Mouse (Mus musculus) limb, embryonic 14.5 days (tissue): ENCODE data around the gene Sema3b. TPM values are rescaled to one million over a fixed set of nuclear protein-coding genes. Genes with fewer than 3 reads are reported as not detected.

Source experiments
- ATAC-seq: fragments of 200-750 bp; cut with Nextera tagmentation; 2 replicates; pipeline ENCODE4 v1.8.0; 2017; ENCODE audit warnings: low read depth, moderate number of reproducible peaks, moderate TSS enrichment; ENCODE audit not compliant: low FRiP score
- DNase-seq: peaks from one replicate; pipeline ENCODE4 v3.0.0-alpha.2; 2015; ENCODE audit warnings: low spot score
- H3K27ac ChIP-seq: fragments of 300-500 bp; sonication (generic); replicated peaks from 2 replicates; pipeline ENCODE4 v1.5.1; 2014; ENCODE audit warnings: low read depth, mild to moderate bottlenecking, low read length, moderate library complexity, mixed read lengths
- H3K27me3 ChIP-seq: fragments of 300-500 bp; sonication (generic); 2 replicates; pipeline ENCODE4 v1.6.1; 2014; ENCODE audit warnings: low read length, mixed read lengths; ENCODE audit not compliant: control insufficient read depth, insufficient read depth
- H3K36me3 ChIP-seq: fragments of 300-500 bp; sonication (generic); 2 replicates; pipeline ENCODE4 v1.6.1; 2014; ENCODE audit warnings: mild to moderate bottlenecking, low read length, moderate library complexity, mixed read lengths; ENCODE audit not compliant: control insufficient read depth, insufficient read depth
- H3K4me1 ChIP-seq: fragments of 300-500 bp; sonication (generic); 2 replicates; pipeline ENCODE4 v1.6.1; 2014; ENCODE audit warnings: antibody characterized with exemption, low read length, mixed read lengths; ENCODE audit not compliant: control insufficient read depth, insufficient read depth
- H3K4me2 ChIP-seq: fragments of 300-500 bp; sonication (generic); replicated peaks from 2 replicates; pipeline ENCODE4 v1.6.1; 2014; ENCODE audit warnings: low read depth, mild to moderate bottlenecking, low read length, moderate library complexity; ENCODE audit not compliant: severe bottlenecking
- H3K4me3 ChIP-seq: fragments of 300-500 bp; sonication (generic); replicated peaks from 2 replicates; pipeline ENCODE4 v1.5.1; 2014; ENCODE audit warnings: low read length
- H3K9ac ChIP-seq: fragments of 300-500 bp; sonication (generic); 2 replicates; pipeline ENCODE4 v1.6.1; 2014; ENCODE audit warnings: mild to moderate bottlenecking, low read depth, low read length, moderate library complexity; ENCODE audit not compliant: severe bottlenecking
- H3K9me3 ChIP-seq: fragments of 300-500 bp; sonication (generic); 2 replicates; pipeline ENCODE4 v1.6.1; 2016; ENCODE audit warnings: low read length; ENCODE audit not compliant: control insufficient read depth
- POLR2A ChIP-seq: fragments of 200-500 bp; IDR thresholded peaks from 2 replicates; pipeline ENCODE4 v1.8.0; 2012; ENCODE audit warnings: inconsistent platforms, mild to moderate bottlenecking, moderate library complexity, borderline replicate concordance; ENCODE audit not compliant: insufficient read depth, insufficient read length; ENCODE audit errors: extremely low read depth
- WGBS: fragments of 180-500 bp; shearing (Covaris S2); extraction: QIAGEN DNeasy Blood & Tissue Kit; methylation state at CpG from one replicate; pipeline ENCODE4 v1.1.7; 2014; 5-methylcytosine and 5-hydroxymethylcytosine counted together
- polyA plus RNA-seq, 2 experiments: library from polyadenylated mRNA; depleted of rRNA in 1 of 2; stranded (reverse) in 1 of 2; unstranded in 1 of 2; fragments of >200 nt; fragmentation: Nextera tagmentation in 1 of 2; extraction: Ambion mirVana in 1 of 2; gene quantifications; 2 replicates each; pipeline versions ENCODE4 v1.2.1 to v1.2.3; 2012 to 2014

The Sema3b gene
- polyA plus RNA-seq, 2 experiments = 11.2 to 23.7 TPM

DNA sequence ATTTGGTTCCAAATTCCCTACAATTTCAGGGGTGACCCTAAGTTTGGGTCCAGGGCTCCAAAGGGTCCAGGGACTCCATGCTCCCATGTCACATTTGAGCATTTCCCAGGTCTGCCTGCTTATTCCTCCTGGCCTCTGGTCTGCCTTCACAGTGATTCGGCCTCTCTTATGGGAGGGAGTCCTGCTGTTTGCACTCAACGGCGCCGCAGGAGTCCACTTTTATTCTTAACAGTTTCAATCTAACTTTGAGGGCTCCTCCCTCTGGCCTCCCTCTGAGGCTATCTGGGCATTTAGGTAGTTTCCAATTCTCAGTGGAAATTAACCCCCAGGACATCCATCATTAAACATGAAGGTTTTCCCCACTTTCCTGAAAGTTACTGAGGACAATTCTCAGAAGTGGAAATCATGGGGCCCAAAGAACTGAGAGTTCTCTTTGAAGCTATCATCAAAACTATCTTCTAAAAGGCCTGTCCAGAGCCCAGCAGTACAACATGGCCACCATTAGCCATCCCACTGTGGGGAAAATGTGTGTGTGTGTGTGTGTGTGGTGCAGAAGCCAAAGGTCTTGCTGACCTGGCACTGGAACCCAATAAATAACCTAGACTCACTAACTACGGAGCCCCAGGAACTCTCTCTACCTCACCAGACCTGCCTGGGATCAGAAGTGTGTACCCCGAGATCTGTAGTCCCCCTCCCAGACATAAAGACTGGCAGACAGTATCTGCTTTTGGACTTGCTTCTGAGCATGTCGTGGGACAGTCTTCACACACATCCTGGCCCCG, 14.6 kb downstream of the Sema3b start:
- no peak for TF ChIP-seq POLR2A
- H3K9ac ChIP-seq = no peak overlapping the region
- no peaks in the 10 kb centered on the region for H3K4me1 ChIP-seq
- H3K4me2 ChIP-seq = no peak overlapping the region
- no peak overlapping the region for H3K27ac ChIP-seq
- peaks cover 51% of the 10 kb centered on the region for H3K36me3 ChIP-seq
- H3K27me3 ChIP-seq = no peaks in the 10 kb centered on the region
- H3K4me3 ChIP-seq = no peak overlapping the region
- no peaks in the 10 kb centered on the region for H3K9me3 ChIP-seq
- no peak for DNase-seq
- 75% methylated on average over 8 of the region's 8 CpGs for WGBS
- ATAC-seq = no peak

DNA sequence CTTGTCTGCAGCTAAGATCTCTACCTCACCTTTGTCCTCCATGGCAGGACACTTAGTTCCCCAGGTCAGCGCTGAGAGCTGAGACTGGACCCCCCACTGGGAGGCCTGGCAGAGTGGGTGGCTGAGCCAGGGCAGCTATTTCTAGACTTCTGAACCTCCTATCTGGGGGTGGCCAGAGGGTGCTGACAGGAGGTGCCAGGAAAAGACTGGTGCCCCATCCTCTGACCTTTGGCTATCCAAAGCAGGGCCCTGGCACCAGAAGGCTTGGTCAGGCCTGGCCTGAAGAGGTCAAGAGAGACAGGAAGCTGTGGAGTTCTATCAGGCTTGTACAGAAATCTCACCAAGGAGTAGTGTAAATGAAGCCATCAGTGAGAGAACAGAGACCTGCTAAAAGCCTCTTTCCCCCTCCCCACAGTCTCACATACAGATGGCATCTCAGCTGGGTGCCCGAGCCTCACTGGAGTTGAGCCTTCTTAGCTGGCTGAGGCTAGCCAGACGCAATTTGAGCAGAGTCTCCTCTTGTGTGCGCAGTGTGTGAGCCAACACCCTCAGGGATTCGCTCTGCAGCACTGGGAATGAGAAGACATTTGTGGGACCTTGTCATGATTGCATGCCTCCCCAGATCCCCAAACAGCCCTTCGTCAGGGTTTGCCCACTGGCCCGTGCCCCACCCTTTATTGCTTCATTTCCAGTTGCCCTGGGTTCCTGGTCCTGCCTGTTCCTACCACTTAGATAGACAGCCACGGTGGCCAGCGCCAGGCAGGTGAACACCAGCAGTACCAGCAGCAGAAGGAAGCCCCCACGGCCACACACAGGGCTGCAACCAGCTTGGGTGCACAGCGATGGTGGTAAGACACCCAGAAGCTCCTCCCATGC, 15.7 kb downstream of the Sema3b start:
- WGBS = 78% methylated on average over 11 of the region's 11 CpGs
- no peaks in the 10 kb centered on the region for H3K9me3 ChIP-seq
- H3K27me3 ChIP-seq = no peaks in the 10 kb centered on the region
- H3K4me3 ChIP-seq = no peak overlapping the region
- no peak overlapping the region for H3K27ac ChIP-seq
- TF ChIP-seq POLR2A = no peak
- H3K4me1 ChIP-seq = peaks cover 3% of the 10 kb centered on the region
- no peak for ATAC-seq
- H3K36me3 ChIP-seq = peaks cover 51% of the 10 kb centered on the region
- DNase-seq = no peak
- H3K4me2 ChIP-seq = no peak overlapping the region
- no peak overlapping the region for H3K9ac ChIP-seq

DNA sequence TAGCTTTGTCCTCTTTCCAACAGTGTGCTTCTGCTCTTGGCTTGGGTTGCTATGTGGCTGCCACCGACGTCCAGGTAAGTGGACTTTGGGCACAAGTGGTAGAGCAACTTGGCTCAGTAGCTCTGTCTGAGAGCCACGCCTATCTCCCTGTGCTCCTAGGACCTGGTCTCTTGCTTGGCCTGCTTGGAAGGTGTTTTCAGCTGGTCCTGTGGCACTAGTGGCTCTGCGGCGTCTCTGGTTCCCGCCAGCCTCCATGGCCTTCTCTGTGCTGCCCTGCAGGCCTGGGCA, 18.3 kb downstream of the Sema3b start:
- Histone ChIP-seq H3K36me3 (peaks cover 51% of the 10 kb centered on the region), H3K4me2 (no peak overlapping the region), H3K4me1 (peaks cover 7% of the 10 kb centered on the region), H3K9me3 (no peaks in the 10 kb centered on the region), H3K27ac (no peak overlapping the region), H3K9ac (no peak overlapping the region), H3K4me3 (no peak overlapping the region), H3K27me3 (no peaks in the 10 kb centered on the region)
- no peak for ATAC-seq
- DNase-seq = no peak
- 92% methylated on average over 6 of the region's 6 CpGs for WGBS
- no peak for TF ChIP-seq POLR2A

DNA sequence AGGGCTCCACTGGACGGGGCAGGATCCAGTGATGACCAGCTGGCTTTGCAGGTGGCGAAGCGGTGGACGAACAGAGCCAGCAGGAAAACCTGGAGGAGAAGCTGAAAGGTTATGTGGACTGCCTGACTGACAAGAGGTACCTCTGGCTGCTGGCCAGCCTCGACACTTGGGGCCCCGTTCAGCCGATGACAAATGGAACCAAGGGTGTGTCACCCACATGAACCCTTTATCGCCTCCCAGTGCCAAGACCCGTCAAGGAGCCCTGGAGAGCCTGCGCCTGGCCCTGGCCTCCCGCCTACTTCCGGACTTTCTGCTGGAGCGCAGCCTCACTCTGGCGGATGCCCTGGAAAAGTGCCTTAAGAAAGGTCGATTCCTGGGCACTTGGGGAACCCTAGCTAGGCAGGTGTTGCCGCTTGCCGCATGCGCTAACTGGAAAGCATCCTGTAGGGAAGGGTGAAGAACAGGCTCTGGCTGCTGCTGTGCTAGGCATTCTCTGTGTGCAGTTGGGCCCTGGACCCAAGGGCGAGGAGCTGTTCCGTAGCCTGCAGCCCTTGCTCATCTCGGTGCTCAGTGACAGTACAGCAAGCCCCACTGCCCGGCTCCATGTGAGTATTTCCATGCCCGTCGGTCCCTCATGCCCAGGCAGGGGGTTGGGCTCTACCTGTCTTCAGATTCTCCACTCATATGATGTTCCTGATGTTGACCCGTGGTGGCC, 18.8 kb downstream of the Sema3b start:
- H3K36me3 ChIP-seq = peaks cover 51% of the 10 kb centered on the region

More for the DNA sequence above, 18.8 kb downstream of the Sema3b start:
- H3K4me1 ChIP-seq = peaks cover 7% of the 10 kb centered on the region
- TF ChIP-seq POLR2A = no peak
- H3K27me3 ChIP-seq = no peaks in the 10 kb centered on the region
- 92% methylated on average over 25 of the region's 25 CpGs for WGBS
- no peaks in the 10 kb centered on the region for H3K9me3 ChIP-seq
- H3K9ac ChIP-seq = no peak overlapping the region
- ATAC-seq (no peak), DNase-seq (no peak)
- no peak overlapping the region for H3K27ac ChIP-seq
- no peak overlapping the region for H3K4me3 ChIP-seq
- no peak overlapping the region for H3K4me2 ChIP-seq
